ENCODE assay signal across 25 mouse cellular contexts in the genomic region with DNA sequence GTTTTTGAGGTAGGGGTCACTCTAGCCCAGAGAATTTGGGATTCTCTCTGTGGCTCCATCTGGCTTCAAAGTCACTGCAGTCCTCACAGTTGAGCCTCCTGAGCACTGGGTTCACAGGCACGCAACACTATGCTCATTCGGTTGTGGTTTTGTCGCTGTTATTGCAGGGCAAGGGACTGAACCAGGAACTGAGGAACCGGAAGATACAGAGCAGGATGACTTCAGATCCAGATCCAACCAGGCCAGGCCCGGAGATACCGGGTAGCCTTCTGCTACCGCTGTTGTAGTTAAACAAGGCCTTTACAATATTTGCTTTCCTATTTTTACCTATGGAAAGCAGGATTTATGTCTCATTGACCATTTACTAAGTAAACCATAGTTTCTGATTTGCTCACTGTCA. TPM values are rescaled to one million over a fixed set of nuclear protein-coding genes. Genes with fewer than 3 reads are reported as not detected.
DNase-seq lines count a peak whose midpoint lies in the region; ATAC-seq and TF ChIP-seq lines count a peak whose summit lies in the region.
"Had no signal": no experiment of that assay in that cellular context is flagged by ENCODE, and none has a peak within 500 bp of the region (broad histone marks: within the 10 kb centered on the region; RNA-seq: fewer than 3 reads in every experiment).

No protein-coding gene starts in this region.

- intact Hi-C loops in gastrocnemius, postnatal 14 days (cut with DNase I; ENCODE audit: low total_unique reads): no loop called here

- WGBS in intestine, postnatal 0 days: 63% methylated on average over 7 of the region's 7 CpGs
- 68% methylated on average over 7 of the region's 7 CpGs for WGBS in intestine, embryonic 15.5 days
- 33% methylated on average over 7 of the region's 7 CpGs for WGBS in large intestine, adult 2 months

- H3K9me3 ChIP-seq in intestine, postnatal 0 days (ENCODE audit: control insufficient read depth): no peaks in the 10 kb centered on the region
- no peaks in the 10 kb centered on the region for H3K9me3 ChIP-seq in intestine, embryonic 15.5 days
- H3K9me3 ChIP-seq: embryonic facial prominence, embryonic 13.5 days; embryonic facial prominence, embryonic 15.5 days; forebrain, embryonic 10.5 days; forebrain, embryonic 12.5 days had no signal

- no peaks in the 10 kb centered on the region for H3K27me3 ChIP-seq in intestine, postnatal 0 days (replicated peaks; ENCODE audit: control insufficient read depth, insufficient read depth, low read length)
- H3K27me3 ChIP-seq in intestine, embryonic 15.5 days (replicated peaks): no peaks in the 10 kb centered on the region
- H3K27me3 ChIP-seq: embryonic facial prominence, embryonic 13.5 days; embryonic facial prominence, embryonic 15.5 days; forebrain, embryonic 12.5 days had no signal

- no peaks in the 10 kb centered on the region for H3K36me3 ChIP-seq in intestine, postnatal 0 days (ENCODE audit: control insufficient read depth, insufficient read depth)
- no peaks in the 10 kb centered on the region for H3K36me3 ChIP-seq in intestine, embryonic 15.5 days
- H3K36me3 ChIP-seq: embryonic facial prominence, embryonic 13.5 days; embryonic facial prominence, embryonic 15.5 days; forebrain, embryonic 10.5 days; forebrain, embryonic 12.5 days had no signal

- no peaks in the 10 kb centered on the region for H3K4me1 ChIP-seq in intestine, postnatal 0 days (replicated peaks; ENCODE audit: control insufficient read depth, insufficient read depth, low read length)
- no peaks in the 10 kb centered on the region for H3K4me1 ChIP-seq in intestine, embryonic 15.5 days (replicated peaks)
- H3K4me1 ChIP-seq: embryonic facial prominence, embryonic 13.5 days; embryonic facial prominence, embryonic 15.5 days; forebrain, embryonic 10.5 days; forebrain, embryonic 12.5 days had no signal

- no peak overlapping the region for H3K4me2 ChIP-seq in intestine, postnatal 0 days (replicated peaks; ENCODE audit: low read depth)
- H3K4me2 ChIP-seq in intestine, embryonic 15.5 days (replicated peaks): no peak overlapping the region
- H3K4me2 ChIP-seq: embryonic facial prominence, embryonic 13.5 days; embryonic facial prominence, embryonic 15.5 days; forebrain, embryonic 12.5 days had no signal

- H3K9ac ChIP-seq in intestine, postnatal 0 days (ENCODE audit: low read depth, low read length): no peak overlapping the region
- H3K9ac ChIP-seq in intestine, embryonic 15.5 days: no peak overlapping the region
- H3K9ac ChIP-seq: embryonic facial prominence, embryonic 13.5 days; embryonic facial prominence, embryonic 15.5 days; forebrain, embryonic 12.5 days had no signal

- TF ChIP-seq CTCF in intestine, postnatal 0 days (IDR thresholded peaks at IDR 0.05; ENCODE audit: low read depth): no peak

- peak; percentile 51 for DNase-seq in large intestine, adult 2 months (ENCODE audit: low read depth, low spot score)
- DNase-seq in gastrocnemius, postnatal 14 days: no peak
- no peak for DNase-seq in frontal cortex, postnatal 25 days (ENCODE audit: low spot score in 2 of 2)
- DNase-seq: adrenal gland, adult 2 months; adrenal gland, postnatal 10 days; adrenal gland, postnatal 25 days; B cell, adult 2 months; cerebellum, adult 11 months; cerebellum, adult 18-20 months; cerebellum, adult 8-10 months; cerebellum, adult 9-11 months; cerebellum, postnatal 14 days; cerebellum, postnatal 36 days; embryo, embryonic 11 days had no signal

- no peak overlapping the region for H3K4me3 ChIP-seq in intestine, postnatal 0 days (ENCODE audit: low read depth, low read length)
- no peak overlapping the region for H3K4me3 ChIP-seq in intestine, embryonic 15.5 days (replicated peaks)
- H3K4me3 ChIP-seq: embryonic facial prominence, embryonic 13.5 days; embryonic facial prominence, embryonic 15.5 days; erythroblast, embryonic 14.5 days; forebrain, embryonic 10.5 days; forebrain, embryonic 12.5 days had no signal

- no peak overlapping the region for H3K27ac ChIP-seq in intestine, postnatal 0 days (ENCODE audit: low read depth, low read length)
- no peak overlapping the region for H3K27ac ChIP-seq in intestine, embryonic 15.5 days
- H3K27ac ChIP-seq: embryonic facial prominence, embryonic 13.5 days; embryonic facial prominence, embryonic 15.5 days; forebrain, embryonic 10.5 days; forebrain, embryonic 12.5 days had no signal

- 0 out of 2 replicates have a peak, but pooled peaks have one; percentile 19 for ATAC-seq in intestine, postnatal 0 days
- no peak for ATAC-seq in intestine, embryonic 15.5 days
- ATAC-seq in megakaryocyte progenitor cell, adult 5-6 weeks (replicated peaks; ENCODE audit: poor library complexity): peak; percentile 50; the same call in 1 of the 2 replicates
- ATAC-seq: CD4-positive, CD25-positive, alpha-beta regulatory T cell, adult 4 months; forebrain, embryonic 14.5 days; forebrain, embryonic 16.5 days had no signal

RNA-seq across cellular contexts. Expression of a gene that starts 37.2 kb away (rescaled TPM):
- 788 and 816 TPM in 2 replicates for polyA plus RNA-seq in intestine, postnatal 0 days (2015; fragmentation: Nextera tagmentation; extraction: Ambion mirVana)
- polyA plus RNA-seq in intestine, embryonic 15.5 days (2015; fragmentation: Nextera tagmentation; extraction: Ambion mirVana): 1,281 and 1,419 TPM in 2 replicates
- polyA plus RNA-seq in large intestine, adult 2 months (2012; rRNA removed): 363 and 371 TPM in 2 replicates
- total RNA-seq in megakaryocyte progenitor cell, adult 5-6 weeks (2015): 3,851 and 3,962 TPM in 2 replicates
- 6,854 and 7,683 TPM in 2 replicates for total RNA-seq in megakaryocyte progenitor cell, adult 5-6 weeks (2017)
- total RNA-seq in gastrocnemius, postnatal 14 days (2021): 100 to 1,000 TPM; 470 to 549 TPM

RNA-seq across cellular contexts. Expression of a gene that starts 44.8 kb away (rescaled TPM):
- polyA plus RNA-seq in intestine, postnatal 0 days (2015; fragmentation: Nextera tagmentation; extraction: Ambion mirVana): 8.8 and 10.3 TPM in 2 replicates
- 6.1 and 6.6 TPM in 2 replicates for polyA plus RNA-seq in intestine, embryonic 15.5 days (2015; fragmentation: Nextera tagmentation; extraction: Ambion mirVana)
- 23.5 and 38.4 TPM in 2 replicates for polyA plus RNA-seq in large intestine, adult 2 months (2012; rRNA removed)
- 11.5 and 12.8 TPM in 2 replicates for total RNA-seq in megakaryocyte progenitor cell, adult 5-6 weeks (2015)
- total RNA-seq in megakaryocyte progenitor cell, adult 5-6 weeks (2017): 16.4 and 17.2 TPM in 2 replicates
- 10 to 100 TPM; 17.0 to 18.4 TPM for total RNA-seq in gastrocnemius, postnatal 14 days (2021)
